Mouse (Mus musculus): ENCODE measurements around the gene Serhl. TPM values are rescaled to one million over a fixed set of nuclear protein-coding genes. Genes with fewer than 3 reads are reported as not detected.

Gene Serhl
- total and polyA plus RNA-seq, 2 experiments, result 58.1 to 80.6 TPM

DNA sequence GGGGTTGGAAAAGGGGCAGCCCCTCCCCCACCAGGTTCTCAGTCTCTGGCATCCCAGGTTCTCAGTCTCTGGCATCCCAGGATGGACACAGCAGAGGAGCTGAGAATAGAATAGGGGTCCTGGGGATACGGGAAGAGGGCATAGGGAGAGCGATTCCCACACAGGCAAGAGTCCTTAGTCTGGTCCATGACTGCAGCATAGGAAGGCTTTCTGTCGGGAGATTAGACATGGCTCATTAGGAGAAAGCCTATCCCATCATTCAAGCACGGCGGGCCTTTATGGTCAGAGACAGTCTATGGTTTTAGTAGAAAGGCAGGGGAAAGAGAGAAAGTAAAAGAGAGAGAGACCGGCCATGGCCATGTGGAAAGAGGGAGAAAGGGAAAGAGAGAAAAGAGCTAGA is 18.5 kb downstream of the Serhl start:
- DNase-seq (ENCODE audit: extremely low read depth, low read depth, low spot score), result no peak
- TF ChIP-seq CTCF (IDR thresholded peaks at IDR 0.05; ENCODE audit: low read depth, low read length), result no peak
- no peak for TF ChIP-seq POLR2A (IDR thresholded peaks at IDR 0.05; ENCODE audit: extremely low read depth, insufficient read depth, low read length)
- Histone ChIP-seq H3K36me3 (ENCODE audit: control insufficient read depth, insufficient read depth, low read length) (peaks cover 5% of the 10 kb centered on the region; the same call in 1 of the 2 replicates), H3K27ac (replicated peaks; ENCODE audit: insufficient read depth, low read depth, low read length) (no peak overlapping the region), H3K9ac (ENCODE audit: low read depth, low read length) (no peak overlapping the region), H3K4me1 (ENCODE audit: control insufficient read depth, insufficient read depth, low read length) (no peaks in the 10 kb centered on the region), H3K79me2 (ENCODE audit: control insufficient read depth, insufficient read depth, low read length) (no peaks in the 10 kb centered on the region), H3K4me3 (ENCODE audit: insufficient read depth, low read depth, low read length) (no peak overlapping the region), H3K27me3 (ENCODE audit: control insufficient read depth, insufficient read depth, low read length) (no peaks in the 10 kb centered on the region)
- WGBS, result 95% methylated on average over 6 of the region's 6 CpGs

DNA sequence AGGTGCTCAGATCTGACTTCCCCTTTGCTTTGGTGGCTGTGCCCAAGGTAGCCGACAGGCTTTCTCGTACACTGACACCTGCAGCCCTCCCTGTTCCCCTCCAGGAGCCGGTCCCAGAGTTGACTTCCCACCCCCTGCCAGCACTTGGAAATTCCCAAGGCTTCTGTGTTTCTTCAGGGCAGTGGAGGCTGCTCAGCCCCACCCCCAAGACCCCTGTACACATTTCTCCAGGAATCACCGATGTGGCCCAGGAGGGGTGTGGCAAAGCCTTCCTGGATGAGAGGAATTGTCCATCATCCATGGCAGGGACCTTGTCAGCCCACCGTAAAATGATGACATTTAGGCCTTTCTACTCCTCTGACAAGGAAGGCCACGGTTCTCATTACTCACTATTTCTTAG is 22.0 kb downstream of the Serhl start:
- Histone ChIP-seq H3K9ac (ENCODE audit: low read depth, low read length) (no peak overlapping the region), H3K4me1 (ENCODE audit: control insufficient read depth, insufficient read depth, low read length) (no peaks in the 10 kb centered on the region), H3K4me3 (ENCODE audit: insufficient read depth, low read depth, low read length) (no peak overlapping the region), H3K27me3 (ENCODE audit: control insufficient read depth, insufficient read depth, low read length) (no peaks in the 10 kb centered on the region), H3K27ac (replicated peaks; ENCODE audit: insufficient read depth, low read depth, low read length) (no peak overlapping the region), H3K79me2 (ENCODE audit: control insufficient read depth, insufficient read depth, low read length) (no peaks in the 10 kb centered on the region), H3K36me3 (ENCODE audit: control insufficient read depth, insufficient read depth, low read length) (peaks cover 2% of the 10 kb centered on the region; the same call in 1 of the 2 replicates)
- TF ChIP-seq CTCF (IDR thresholded peaks at IDR 0.05; ENCODE audit: low read depth, low read length), result no peak
- WGBS, result 83% methylated on average over 6 of the region's 6 CpGs
- no peak for DNase-seq (ENCODE audit: extremely low read depth, low read depth, low spot score)

DNA sequence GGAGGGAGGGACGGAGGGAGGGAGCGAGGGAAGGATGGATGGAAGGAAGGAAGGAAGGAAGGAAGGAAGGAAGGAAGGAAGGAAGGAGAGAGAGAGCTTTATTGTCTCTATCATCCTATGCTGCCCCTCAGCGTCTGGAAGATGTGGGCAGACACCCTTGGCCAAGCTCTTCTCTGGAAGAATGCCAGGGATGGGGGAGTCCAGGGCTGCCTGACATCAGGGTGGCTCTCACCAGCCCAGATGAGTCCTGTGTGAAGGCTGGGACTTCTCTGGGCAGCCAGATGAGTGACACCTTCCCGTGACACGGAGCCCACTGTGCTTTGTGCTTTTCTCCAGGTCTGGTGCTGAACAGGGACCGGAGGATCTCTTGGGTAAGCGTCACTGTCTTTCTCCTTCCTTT is 22.6 kb downstream of the Serhl start:
- H3K36me3 ChIP-seq (ENCODE audit: control insufficient read depth, insufficient read depth, low read length), result peaks cover 2% of the 10 kb centered on the region; the same call in 1 of the 2 replicates
- TF ChIP-seq CTCF (IDR thresholded peaks at IDR 0.05; ENCODE audit: low read depth, low read length), result no peak
- no peak for DNase-seq (ENCODE audit: extremely low read depth, low read depth, low spot score)
- H3K4me3 ChIP-seq (ENCODE audit: insufficient read depth, low read depth, low read length), result no peak overlapping the region
- H3K27ac ChIP-seq (replicated peaks; ENCODE audit: insufficient read depth, low read depth, low read length), result no peak overlapping the region
- no peaks in the 10 kb centered on the region for H3K79me2 ChIP-seq (ENCODE audit: control insufficient read depth, insufficient read depth, low read length)
- H3K4me1 ChIP-seq (ENCODE audit: control insufficient read depth, insufficient read depth, low read length), result no peaks in the 10 kb centered on the region
- H3K27me3 ChIP-seq (ENCODE audit: control insufficient read depth, insufficient read depth, low read length), result no peaks in the 10 kb centered on the region
- 94% methylated on average over 7 of the region's 7 CpGs for WGBS
- H3K9ac ChIP-seq (ENCODE audit: low read depth, low read length), result no peak overlapping the region

DNA sequence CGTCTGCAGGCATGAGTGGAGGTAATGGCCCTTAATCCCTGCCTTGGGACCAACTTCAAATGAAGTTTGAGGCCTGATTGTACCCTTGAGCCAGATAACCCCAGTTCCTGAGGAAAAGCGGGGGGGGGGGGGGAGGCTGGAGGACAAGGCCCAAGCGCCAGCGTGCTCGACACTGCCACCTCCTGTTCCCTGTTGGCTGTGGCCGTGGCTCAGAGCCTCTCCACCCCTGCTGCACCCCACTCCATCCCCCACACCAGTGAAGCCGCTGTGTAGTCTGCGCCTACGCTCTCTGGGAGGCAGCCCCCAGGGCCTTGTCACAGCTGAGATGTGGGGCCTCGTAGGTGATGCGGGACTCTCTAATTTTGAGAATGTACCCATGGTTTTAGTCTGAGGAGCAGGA is 23.6 kb downstream of the Serhl start:
- WGBS, result 25% methylated on average over 10 of the region's 11 CpGs
- H3K4me1 ChIP-seq (ENCODE audit: control insufficient read depth, insufficient read depth, low read length), result no peaks in the 10 kb centered on the region
- H3K27ac ChIP-seq (replicated peaks; ENCODE audit: insufficient read depth, low read depth, low read length), result no peak overlapping the region
- no peaks in the 10 kb centered on the region for H3K27me3 ChIP-seq (ENCODE audit: control insufficient read depth, insufficient read depth, low read length)
- no peak for TF ChIP-seq POLR2A (IDR thresholded peaks at IDR 0.05; ENCODE audit: extremely low read depth, insufficient read depth, low read length)
- peak; percentile 84 for TF ChIP-seq CTCF (IDR thresholded peaks at IDR 0.05; ENCODE audit: low read depth, low read length)
- DNase-seq (ENCODE audit: extremely low read depth, low read depth, low spot score), result peak; percentile 21
- H3K36me3 ChIP-seq (ENCODE audit: control insufficient read depth, insufficient read depth, low read length), result peaks cover 2% of the 10 kb centered on the region; the same call in 1 of the 2 replicates
- no peaks in the 10 kb centered on the region for H3K79me2 ChIP-seq (ENCODE audit: control insufficient read depth, insufficient read depth, low read length)
- no peak overlapping the region for H3K9ac ChIP-seq (ENCODE audit: low read depth, low read length)
- no peak overlapping the region for H3K4me3 ChIP-seq (ENCODE audit: insufficient read depth, low read depth, low read length)

DNA sequence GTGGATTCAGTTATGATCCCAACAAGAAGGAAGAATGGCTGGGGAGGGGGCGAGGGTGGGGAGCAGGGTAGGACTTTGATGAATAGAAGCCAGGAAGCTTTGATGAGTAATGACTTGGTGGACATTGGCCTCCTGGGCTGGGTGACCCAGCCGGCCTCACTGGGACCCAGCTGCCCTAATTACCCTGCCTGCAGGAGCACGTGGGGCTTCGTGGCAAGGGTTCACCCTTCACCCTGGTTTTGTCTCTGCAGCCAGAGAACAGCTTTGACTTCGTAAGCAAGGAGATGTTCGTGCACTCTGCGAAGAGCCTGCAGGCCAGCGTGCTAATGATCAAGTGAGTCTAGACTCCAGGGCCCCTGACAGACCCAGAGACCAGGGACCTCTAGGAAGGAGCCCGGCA is 24.8 kb downstream of the Serhl start:
- Histone ChIP-seq H3K79me2 (ENCODE audit: control insufficient read depth, insufficient read depth, low read length) (no peaks in the 10 kb centered on the region), H3K9ac (ENCODE audit: low read depth, low read length) (no peak overlapping the region), H3K4me1 (ENCODE audit: control insufficient read depth, insufficient read depth, low read length) (no peaks in the 10 kb centered on the region), H3K27me3 (ENCODE audit: control insufficient read depth, insufficient read depth, low read length) (no peaks in the 10 kb centered on the region), H3K27ac (replicated peaks; ENCODE audit: insufficient read depth, low read depth, low read length) (no peak overlapping the region), H3K36me3 (ENCODE audit: control insufficient read depth, insufficient read depth, low read length) (peaks cover 2% of the 10 kb centered on the region; the same call in 1 of the 2 replicates), H3K4me3 (ENCODE audit: insufficient read depth, low read depth, low read length) (no peak overlapping the region)
- no peak for TF ChIP-seq CTCF (IDR thresholded peaks at IDR 0.05; ENCODE audit: low read depth, low read length)
- no peak for TF ChIP-seq POLR2A (IDR thresholded peaks at IDR 0.05; ENCODE audit: extremely low read depth, insufficient read depth, low read length)
- DNase-seq (ENCODE audit: extremely low read depth, low read depth, low spot score), result peak; percentile 40
- 79% methylated on average over 9 of the region's 9 CpGs for WGBS

DNA sequence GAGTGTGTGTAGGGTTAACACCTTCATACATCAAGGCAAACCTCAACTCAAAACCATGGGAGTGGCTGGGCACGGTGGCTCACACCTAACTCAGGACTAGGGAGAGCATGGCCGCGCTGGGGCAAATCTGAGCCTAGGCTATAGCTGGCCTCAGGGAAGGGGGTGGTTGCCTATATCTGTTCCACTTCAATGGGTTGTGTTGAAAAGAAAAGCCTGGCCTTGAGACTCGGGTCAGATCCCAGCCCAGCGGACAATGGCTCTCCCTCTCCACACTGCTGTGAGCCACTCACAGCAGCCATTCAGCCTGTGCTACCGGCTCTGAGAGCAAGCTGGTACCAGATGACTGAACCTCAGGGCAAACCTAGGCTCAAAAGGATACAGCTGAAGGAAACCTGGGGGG is 25.8 kb downstream of the Serhl start:
- Histone ChIP-seq H3K4me3 (ENCODE audit: insufficient read depth, low read depth, low read length) (no peak overlapping the region), H3K36me3 (ENCODE audit: control insufficient read depth, insufficient read depth, low read length) (no peaks in the 10 kb centered on the region; the same call in 1 of the 2 replicates), H3K27ac (replicated peaks; ENCODE audit: insufficient read depth, low read depth, low read length) (no peak overlapping the region), H3K79me2 (ENCODE audit: control insufficient read depth, insufficient read depth, low read length) (no peaks in the 10 kb centered on the region), H3K4me1 (ENCODE audit: control insufficient read depth, insufficient read depth, low read length) (no peaks in the 10 kb centered on the region), H3K9ac (ENCODE audit: low read depth, low read length) (no peak overlapping the region), H3K27me3 (ENCODE audit: control insufficient read depth, insufficient read depth, low read length) (no peaks in the 10 kb centered on the region)
- TF ChIP-seq POLR2A (IDR thresholded peaks at IDR 0.05; ENCODE audit: extremely low read depth, insufficient read depth, low read length), result no peak
- no peak for TF ChIP-seq CTCF (IDR thresholded peaks at IDR 0.05; ENCODE audit: low read depth, low read length)
- WGBS, result 92% methylated on average over 6 of the region's 6 CpGs
- no peak for DNase-seq (ENCODE audit: extremely low read depth, low read depth, low spot score)
